Mouse (Mus musculus) limb, embryonic 14.5 days (tissue): ENCODE measurements around the gene Abcb8. TPM values are rescaled to one million over a fixed set of nuclear protein-coding genes. Genes with fewer than 3 reads are reported as not detected.

Source experiments
- ATAC-seq: fragments of 200-750 bp; cut with Nextera tagmentation; 2 replicates; pipeline ENCODE4 v1.8.0; 2017; ENCODE audit warnings: low read depth, moderate number of reproducible peaks, moderate TSS enrichment; ENCODE audit not compliant: low FRiP score
- DNase-seq: peaks from one replicate; pipeline ENCODE4 v3.0.0-alpha.2; 2015; ENCODE audit warnings: low spot score
- H3K27ac ChIP-seq: fragments of 300-500 bp; sonication (generic); replicated peaks from 2 replicates; pipeline ENCODE4 v1.5.1; 2014; ENCODE audit warnings: low read depth, mild to moderate bottlenecking, low read length, moderate library complexity, mixed read lengths
- H3K27me3 ChIP-seq: fragments of 300-500 bp; sonication (generic); 2 replicates; pipeline ENCODE4 v1.6.1; 2014; ENCODE audit warnings: low read length, mixed read lengths; ENCODE audit not compliant: control insufficient read depth, insufficient read depth
- H3K36me3 ChIP-seq: fragments of 300-500 bp; sonication (generic); 2 replicates; pipeline ENCODE4 v1.6.1; 2014; ENCODE audit warnings: mild to moderate bottlenecking, low read length, moderate library complexity, mixed read lengths; ENCODE audit not compliant: control insufficient read depth, insufficient read depth
- H3K4me1 ChIP-seq: fragments of 300-500 bp; sonication (generic); 2 replicates; pipeline ENCODE4 v1.6.1; 2014; ENCODE audit warnings: antibody characterized with exemption, low read length, mixed read lengths; ENCODE audit not compliant: control insufficient read depth, insufficient read depth
- H3K4me2 ChIP-seq: fragments of 300-500 bp; sonication (generic); replicated peaks from 2 replicates; pipeline ENCODE4 v1.6.1; 2014; ENCODE audit warnings: low read depth, mild to moderate bottlenecking, low read length, moderate library complexity; ENCODE audit not compliant: severe bottlenecking
- H3K4me3 ChIP-seq: fragments of 300-500 bp; sonication (generic); replicated peaks from 2 replicates; pipeline ENCODE4 v1.5.1; 2014; ENCODE audit warnings: low read length
- H3K9ac ChIP-seq: fragments of 300-500 bp; sonication (generic); 2 replicates; pipeline ENCODE4 v1.6.1; 2014; ENCODE audit warnings: mild to moderate bottlenecking, low read depth, low read length, moderate library complexity; ENCODE audit not compliant: severe bottlenecking
- H3K9me3 ChIP-seq: fragments of 300-500 bp; sonication (generic); 2 replicates; pipeline ENCODE4 v1.6.1; 2016; ENCODE audit warnings: low read length; ENCODE audit not compliant: control insufficient read depth
- POLR2A ChIP-seq: fragments of 200-500 bp; IDR thresholded peaks from 2 replicates; pipeline ENCODE4 v1.8.0; 2012; ENCODE audit warnings: inconsistent platforms, mild to moderate bottlenecking, moderate library complexity, borderline replicate concordance; ENCODE audit not compliant: insufficient read depth, insufficient read length; ENCODE audit errors: extremely low read depth
- WGBS: fragments of 180-500 bp; shearing (Covaris S2); extraction: QIAGEN DNeasy Blood & Tissue Kit; methylation state at CpG from one replicate; pipeline ENCODE4 v1.1.7; 2014; 5-methylcytosine and 5-hydroxymethylcytosine counted together
- polyA plus RNA-seq, 2 experiments: library from polyadenylated mRNA; depleted of rRNA in 1 of 2; stranded (reverse) in 1 of 2; unstranded in 1 of 2; fragments of >200 nt; fragmentation: Nextera tagmentation in 1 of 2; extraction: Ambion mirVana in 1 of 2; gene quantifications; 2 replicates each; pipeline versions ENCODE4 v1.2.1 to v1.2.3; 2012 to 2014

Gene Abcb8
- polyA plus RNA-seq, 2 experiments = 35.8 to 45.3 TPM

DNA sequence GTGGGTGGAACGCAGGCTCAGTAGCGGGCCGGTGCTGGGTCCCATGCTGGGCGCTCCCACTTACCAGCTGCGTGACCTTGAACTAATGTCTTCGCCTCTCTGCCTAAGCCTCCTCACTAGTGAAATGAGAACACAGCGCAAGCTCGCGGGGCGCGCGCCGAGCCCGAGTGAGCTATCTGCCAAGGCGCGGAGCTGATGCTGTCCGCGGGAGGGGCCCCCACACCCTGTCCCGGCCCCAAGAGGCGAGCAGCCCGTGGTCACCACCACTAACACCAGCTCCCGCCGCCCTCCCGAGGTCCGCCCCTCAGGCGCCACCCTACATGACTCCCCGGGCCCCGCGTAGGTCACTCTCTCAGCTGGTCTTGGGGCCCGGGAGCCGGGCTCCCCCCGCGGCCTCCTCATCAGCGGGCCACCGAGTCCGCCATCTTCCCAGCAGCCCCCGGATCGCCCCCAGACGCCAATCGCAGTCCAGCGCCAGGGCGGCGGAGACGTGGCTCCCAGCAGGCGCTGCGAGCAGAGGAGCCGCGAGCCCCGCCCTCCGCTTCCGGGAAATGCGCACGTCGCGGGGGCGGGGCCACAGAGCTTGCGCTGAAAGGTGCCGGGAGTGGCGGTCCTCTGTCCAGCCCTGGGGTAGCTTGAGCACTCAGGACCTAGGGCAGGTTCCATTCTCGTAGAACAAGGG lies 51.4 kb downstream of the Abcb8 start, which contains the start of gene Fastk:
TSS of gene Fastk (minus strand) at position 542 of the 682 bp plus-strand sequence.
- DNase-seq = peak; percentile 93
- H3K4me3 ChIP-seq = peak within 1 kb of the TSS; percentile 94
- H3K36me3 ChIP-seq = peaks cover 35% of the 10 kb centered on the region
- H3K4me2 ChIP-seq = peak within 1 kb of the TSS; percentile 86
- peak; percentile 88 for ATAC-seq
- peak within 1 kb of the TSS; percentile 92 for H3K27ac ChIP-seq
- under 1% methylated on average over 45 of the region's 60 CpGs for WGBS
- no peaks in the 10 kb centered on the region for H3K27me3 ChIP-seq
- peak within 1 kb of the TSS; percentile 94 for H3K9ac ChIP-seq
- peak; percentile 87; the same call in 1 of the 2 replicates for TF ChIP-seq POLR2A
- no peaks in the 10 kb centered on the region for H3K9me3 ChIP-seq
- peaks cover 21% of the 10 kb centered on the region for H3K4me1 ChIP-seq

DNA sequence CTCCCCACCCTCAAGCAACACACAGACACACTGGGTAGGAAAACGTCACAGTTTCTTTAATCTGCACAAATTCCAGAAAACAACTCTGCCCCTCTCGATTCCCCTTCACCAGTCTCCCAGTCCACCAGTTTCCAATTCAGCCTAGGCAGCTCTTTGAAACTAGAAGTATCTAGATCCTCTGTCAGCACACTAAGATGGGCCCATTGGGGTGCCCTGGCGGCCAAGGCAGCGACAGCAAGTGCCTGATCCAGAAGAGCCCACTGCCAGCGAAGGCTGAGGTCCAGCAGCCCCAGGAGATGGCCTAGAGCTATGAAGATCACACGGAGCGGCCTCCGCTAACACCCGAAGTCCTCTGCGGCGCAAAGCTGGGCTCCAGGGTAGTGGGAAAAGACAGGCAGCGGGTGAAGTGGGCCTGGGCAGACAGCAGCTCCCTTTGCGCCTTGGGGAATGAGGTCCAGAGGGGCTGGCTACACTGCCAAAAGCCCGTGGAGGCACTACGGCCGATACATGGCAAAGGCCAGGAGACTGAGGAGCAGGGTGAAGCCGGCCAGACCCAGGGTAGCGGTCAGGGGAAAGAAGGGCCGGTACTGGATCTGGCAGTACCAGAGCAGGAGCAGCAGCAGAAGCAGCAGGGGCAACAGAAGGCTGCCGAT lies 52.1 kb downstream of the Abcb8 start:
- peaks cover 21% of the 10 kb centered on the region for H3K4me1 ChIP-seq
- H3K4me2 ChIP-seq = peak overlapping the region; percentile 86
- peak overlapping the region; percentile 92 for H3K27ac ChIP-seq
- ATAC-seq = no peak
- no peaks in the 10 kb centered on the region for H3K27me3 ChIP-seq
- WGBS = 54% methylated on average over 20 of the region's 20 CpGs
- H3K4me3 ChIP-seq = peak overlapping the region; percentile 94
- no peaks in the 10 kb centered on the region for H3K9me3 ChIP-seq
- no peak for TF ChIP-seq POLR2A
- H3K36me3 ChIP-seq = peaks cover 29% of the 10 kb centered on the region
- no peak for DNase-seq
- H3K9ac ChIP-seq = peak overlapping the region; percentile 94

DNA sequence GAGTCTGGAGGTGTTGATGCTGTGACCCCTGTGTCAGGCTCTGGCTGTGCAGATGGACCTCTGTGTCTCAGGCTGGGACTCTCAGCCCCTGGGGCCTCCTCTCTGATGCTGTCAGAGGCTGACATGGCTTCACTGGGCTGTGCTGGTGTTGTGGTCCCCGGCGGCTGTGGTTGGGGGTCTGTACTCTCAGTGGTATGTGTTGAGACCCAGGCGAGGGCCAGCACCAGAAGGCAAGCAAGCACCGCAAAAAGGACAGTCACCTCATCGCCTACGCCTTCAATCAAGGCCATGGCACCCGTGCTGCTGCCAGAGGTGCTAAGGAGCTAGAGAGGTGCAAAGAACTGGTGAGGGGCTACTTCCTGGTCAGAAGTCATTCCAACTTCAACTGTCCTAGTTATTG lies 53.2 kb downstream of the Abcb8 start:
- H3K4me3 ChIP-seq = no peak overlapping the region; the same call in 1 of the 2 replicates
- TF ChIP-seq POLR2A = no peak

DNA sequence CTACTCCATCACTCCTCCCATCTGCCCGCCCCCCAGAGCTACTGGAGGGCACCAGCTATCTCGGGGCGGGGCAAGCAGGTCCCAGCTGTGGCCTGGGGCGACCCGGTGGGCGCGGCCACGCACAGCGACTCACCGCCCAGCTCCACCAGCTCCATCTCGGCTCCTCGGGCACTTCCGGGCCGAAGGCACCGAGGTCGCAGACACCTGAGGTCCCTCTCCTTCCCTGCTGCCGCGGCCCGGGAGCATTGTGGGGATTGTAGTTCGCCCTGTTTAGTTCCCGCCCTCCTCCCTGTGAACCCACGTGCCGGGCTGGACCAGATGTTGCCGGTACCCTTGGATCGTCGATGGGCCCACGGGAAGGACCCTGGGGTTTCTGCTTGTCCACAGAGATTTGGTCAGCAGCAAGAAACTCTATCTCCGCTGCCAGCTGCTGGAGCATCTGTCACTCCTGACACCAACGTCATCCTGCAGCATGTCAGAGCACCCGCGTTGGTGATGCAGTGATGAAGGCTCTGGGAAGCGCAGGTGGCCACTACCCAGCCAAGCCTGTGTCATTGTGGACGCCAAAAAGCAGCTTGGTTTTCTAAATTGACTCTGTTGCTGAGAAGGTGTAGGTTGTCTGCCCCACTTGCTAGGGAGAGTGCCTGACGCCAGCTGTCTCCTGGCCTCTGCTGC lies 54.3 kb downstream of the Abcb8 start, which contains the start of gene Tmub1:
TSS of gene Tmub1 (minus strand) at position 231 of the 675 bp plus-strand sequence.
- 2% methylated on average over 34 of the region's 34 CpGs for WGBS
- ATAC-seq (peak; percentile 39), DNase-seq (peak; percentile 63)
- Histone ChIP-seq H3K27me3 (no peaks in the 10 kb centered on the region), H3K27ac (no peak within 1 kb of the TSS), H3K4me1 (peaks cover 27% of the 10 kb centered on the region), H3K9me3 (no peaks in the 10 kb centered on the region), H3K4me2 (peak within 1 kb of the TSS; percentile 77), H3K9ac (peak within 1 kb of the TSS; percentile 48), H3K4me3 (peak within 1 kb of the TSS; percentile 59), H3K36me3 (peaks cover 9% of the 10 kb centered on the region)
- TF ChIP-seq POLR2A = 0 out of 2 replicates have a peak, but pooled peaks have one; percentile 12

More for the DNA sequence above, 53.2 kb downstream of the Abcb8 start:
- H3K9ac ChIP-seq = no peak overlapping the region
- no peak overlapping the region for H3K27ac ChIP-seq
- H3K4me1 ChIP-seq = peaks cover 27% of the 10 kb centered on the region
- DNase-seq (no peak), ATAC-seq (no peak)
- no peaks in the 10 kb centered on the region for H3K27me3 ChIP-seq
- 86% methylated on average over 7 of the region's 7 CpGs for WGBS
- peaks cover 18% of the 10 kb centered on the region for H3K36me3 ChIP-seq
- H3K9me3 ChIP-seq = no peaks in the 10 kb centered on the region
- peak overlapping the region; percentile 77; the same call in 1 of the 2 replicates for H3K4me2 ChIP-seq
